Mouse (Mus musculus): ENCODE measurements around the gene Dpy30.

Dpy30 gene

GRCm38 (mm10) chr17:74262415-74262814, 61.3 kb downstream of the Dpy30 start:
- DNase-seq: no peak
